Mouse (Mus musculus) CD4-positive naive resting alpha-beta T cell, adult 57 days (primary cell): ENCODE results near the gene Ccdc80. TPM values are rescaled to one million over a fixed set of nuclear protein-coding genes. Genes with fewer than 3 reads are reported as not detected.

Experiments
- total RNA-seq: library from RNA; stranded (reverse); gene quantifications from one replicate; pipeline ENCODE4 v1.2.4, GENCODE M21; 2023

Ccdc80 gene
- total RNA-seq = 1.7 TPM

GRCm38 (mm10) chr16:45093137-45093731, at the start of gene Ccdc80:
TSS of gene Ccdc80 (plus strand) at chr16:45093402.

DNA sequence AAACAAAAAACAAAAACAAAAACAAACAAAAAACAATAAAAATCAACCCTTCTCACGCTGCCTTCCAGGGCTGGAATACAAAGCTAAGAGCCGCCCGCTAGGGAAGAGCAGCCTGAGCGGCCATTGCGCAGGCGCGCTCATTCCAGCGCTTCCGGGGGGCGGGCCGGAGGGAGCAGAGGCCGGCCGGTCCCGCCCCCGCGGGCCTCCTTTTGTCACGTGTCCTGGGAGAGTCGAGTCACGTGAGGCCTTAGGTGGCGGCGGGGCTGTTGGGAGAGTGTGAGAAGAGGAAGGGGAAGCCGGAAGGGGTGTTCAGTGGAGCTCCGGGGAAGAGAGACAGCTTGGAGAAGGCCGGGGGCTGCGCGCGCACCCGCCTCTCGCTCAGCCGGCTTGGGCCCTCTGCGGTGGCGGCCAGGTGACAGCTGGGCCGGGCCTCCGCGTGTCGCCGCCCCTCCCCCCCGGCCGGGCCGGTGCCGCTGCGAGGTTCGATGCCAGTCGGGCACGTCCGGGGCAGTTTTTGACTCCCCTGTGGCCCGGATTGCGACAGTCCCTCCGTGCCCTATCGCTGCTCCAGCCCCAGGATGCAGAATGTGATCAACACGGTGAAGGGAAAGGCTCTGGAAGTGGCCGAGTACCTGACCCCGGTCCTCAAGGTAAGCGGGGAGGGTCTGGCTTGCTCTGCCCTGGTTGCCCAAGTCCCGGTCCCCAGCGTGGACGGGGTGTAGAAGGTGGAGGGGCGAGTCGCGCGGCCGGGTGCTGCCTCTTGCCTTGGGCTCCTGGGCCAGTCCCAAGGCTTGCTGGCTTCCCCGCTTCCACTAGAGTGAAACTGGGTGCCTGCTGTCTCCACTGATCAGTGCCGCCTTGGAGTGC, 65.6 kb downstream of the Ccdc80 start, which contains the start of the genes Slc35a5 and Atg3:
TSS of gene Slc35a5 (minus strand) at position 185 of the 867 bp plus-strand sequence.
TSS of gene Atg3 (plus strand) at position 264 of the 867 bp plus-strand sequence.

Other genes starting within 250 kb of the Ccdc80 start
- not detected for gene Cd200r2, start 226.3 kb upstream of the Ccdc80 start, total RNA-seq
- 3.0 TPM for gene Cd200r3, start 149.7 kb upstream of the Ccdc80 start, total RNA-seq
- gene Slc35a5, start 65.3 kb downstream of the Ccdc80 start, total RNA-seq = 26.9 TPM
- gene Atg3, start 65.4 kb downstream of the Ccdc80 start, total RNA-seq = 51.1 TPM
- 74.6 TPM for gene Btla, start 130.9 kb downstream of the Ccdc80 start, total RNA-seq